Mouse (Mus musculus) urinary bladder, postnatal 14 days (tissue): ENCODE measurements around the gene Selenos.

Source experiments
- DNase-seq: peaks from one replicate; pipeline ENCODE4 v3.0.0; 2021; ENCODE audit warnings: low spot score

The Selenos gene

GRCm38 (mm10) chr7:66118796-66119195, 39.3 kb downstream of the Selenos start:
- DNase-seq: no peak

- DNase-seq: no peak
Observed at GRCm38 (mm10) chr7:66120139-66120538, 40.7 kb downstream of the Selenos start.

DNA sequence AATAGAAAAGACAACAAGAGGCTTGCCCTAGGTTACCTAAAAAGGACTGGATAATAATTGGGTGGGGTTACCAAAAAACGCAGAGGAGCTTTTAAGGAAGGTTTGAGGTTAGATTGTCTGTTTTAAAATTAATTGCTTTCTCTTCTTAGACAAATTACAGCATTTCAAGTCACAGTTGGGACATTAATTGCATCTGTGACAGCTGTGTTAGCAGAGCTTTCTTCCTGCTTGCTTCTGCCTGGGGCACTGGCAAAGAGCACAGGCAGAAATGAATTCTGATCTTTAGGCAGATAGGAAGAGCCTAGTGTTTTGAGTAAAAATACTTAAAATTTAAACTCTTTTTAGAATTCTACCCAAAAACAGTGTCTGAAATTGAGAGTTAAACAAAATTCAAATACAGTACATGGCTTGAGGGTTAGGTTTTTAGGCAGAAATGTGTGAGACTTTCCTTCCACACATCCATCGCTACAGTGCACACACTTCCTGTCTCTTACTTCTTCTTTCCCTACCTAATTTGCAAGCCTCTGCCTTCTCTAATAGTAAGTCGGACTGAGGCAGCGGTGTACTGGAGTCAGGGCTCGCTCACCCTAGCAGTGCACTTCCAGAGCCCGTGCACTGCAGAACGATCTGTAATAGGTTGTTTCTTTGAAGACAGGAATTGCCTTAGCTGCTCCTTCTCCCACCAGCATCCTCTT, 41.4 kb downstream of the Selenos start:
- no peak for DNase-seq

- DNase-seq: no peak
Observed at GRCm38 (mm10) chr7:66124551-66124968, 45.1 kb downstream of the Selenos start.

DNA sequence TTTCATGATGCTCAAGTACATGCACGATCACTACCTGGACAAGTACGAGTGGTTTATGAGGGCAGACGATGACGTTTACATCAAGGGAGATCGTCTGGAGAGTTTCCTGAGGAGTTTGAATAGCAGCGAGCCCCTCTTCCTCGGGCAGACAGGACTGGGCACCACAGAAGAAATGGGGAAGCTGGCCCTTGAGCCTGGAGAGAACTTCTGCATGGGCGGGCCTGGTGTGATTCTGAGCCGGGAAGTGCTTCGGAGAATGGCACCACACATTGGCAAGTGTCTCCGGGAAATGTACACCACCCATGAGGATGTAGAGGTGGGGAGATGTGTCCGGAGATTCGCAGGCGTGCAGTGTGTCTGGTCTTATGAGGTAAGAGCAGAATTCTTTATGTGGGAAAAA, 45.9 kb downstream of the Selenos start:
- no peak for DNase-seq

DNA sequence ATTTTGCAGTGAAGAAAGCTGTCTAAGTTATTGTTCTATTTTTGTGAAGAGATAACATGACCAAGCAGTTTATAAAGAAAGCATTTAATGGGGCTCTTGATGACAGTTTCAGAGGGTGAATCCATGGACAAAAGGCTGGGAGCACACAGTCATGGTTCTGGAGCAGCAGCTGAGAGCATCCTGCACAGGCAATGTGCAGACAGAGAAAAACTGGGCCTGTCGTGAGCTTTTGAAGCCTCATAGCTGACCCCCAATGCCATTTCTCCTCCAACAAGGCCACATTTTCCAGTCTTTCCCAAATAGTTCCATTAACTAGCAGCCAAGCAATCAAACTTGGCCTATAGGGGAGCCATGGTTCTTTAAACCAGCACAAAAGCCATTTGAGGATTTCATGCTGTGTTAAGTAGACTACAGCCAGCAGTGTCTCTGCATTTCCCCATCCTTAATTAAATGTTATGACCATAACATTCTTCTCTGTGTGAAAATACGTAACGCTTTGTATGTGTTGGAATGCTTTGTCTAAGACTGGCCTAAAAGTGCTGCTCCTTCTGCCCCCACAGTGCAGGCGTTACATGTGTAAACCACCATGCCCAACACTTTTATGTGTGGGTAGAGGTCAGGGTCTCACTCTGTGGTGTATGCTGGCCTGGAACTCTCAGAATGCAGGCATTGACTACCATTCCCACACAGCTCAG, 48.6 kb downstream of the Selenos start:
- DNase-seq: no peak

GRCm38 (mm10) chr7:66128857-66129256, 49.4 kb downstream of the Selenos start:
- DNase-seq: peak; percentile 15

GRCm38 (mm10) chr7:66130296-66130695, 50.8 kb downstream of the Selenos start:
- no peak for DNase-seq

DNA sequence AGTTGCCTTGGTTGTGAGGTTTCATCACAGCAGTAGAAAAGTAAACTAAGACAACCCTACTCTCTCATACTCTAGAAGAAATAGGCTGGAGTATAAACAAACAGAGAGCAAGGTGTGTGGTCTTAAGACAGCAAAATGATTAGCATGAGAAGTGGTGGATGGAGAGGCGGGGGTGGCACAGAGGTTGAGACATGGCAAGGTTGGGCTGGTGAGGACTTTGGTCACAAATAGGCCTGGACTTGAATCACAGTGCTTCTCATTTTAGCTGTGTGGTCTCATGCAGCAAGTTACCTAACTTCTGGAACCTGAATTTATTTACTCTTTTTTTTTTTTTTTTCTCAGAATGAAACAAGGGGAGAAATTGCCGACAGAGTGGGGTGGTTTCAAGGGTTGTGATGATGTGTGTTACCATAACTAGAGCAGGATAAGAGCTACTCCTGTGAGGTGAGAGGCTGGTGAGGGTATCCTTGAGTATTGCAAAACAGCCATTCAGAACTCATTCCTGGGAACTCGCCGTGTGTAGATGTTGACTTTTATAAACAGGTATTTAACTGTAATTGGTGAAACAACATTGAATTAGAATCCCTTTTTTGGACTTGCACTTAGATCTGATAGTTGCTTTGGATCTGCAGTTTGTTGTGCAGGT, 52.5 kb downstream of the Selenos start:
- no peak for DNase-seq

GRCm38 (mm10) chr7:66134154-66134553, 54.7 kb downstream of the Selenos start:
- no peak for DNase-seq

GRCm38 (mm10) chr7:66135644-66136043, 56.2 kb downstream of the Selenos start:
- DNase-seq: no peak

DNA sequence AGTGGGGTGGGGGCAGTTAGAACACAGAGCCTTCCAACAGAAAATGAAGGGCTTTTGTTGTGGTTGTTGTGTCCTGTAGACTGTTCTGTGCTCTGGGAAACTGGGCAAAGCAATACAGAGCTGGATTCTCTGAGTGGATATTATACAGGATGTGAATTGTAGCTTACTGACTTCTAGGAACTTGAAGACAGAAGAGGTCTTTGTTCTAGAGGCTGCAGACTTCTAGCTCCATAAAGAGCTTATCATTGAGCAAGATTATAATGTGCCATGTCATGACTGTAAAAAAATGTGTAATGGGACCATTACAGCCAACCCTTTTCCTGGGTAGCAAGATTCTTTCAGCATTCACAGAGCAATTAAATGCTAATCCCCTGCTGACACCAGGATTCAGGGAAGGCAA, 56.7 kb downstream of the Selenos start:
- DNase-seq: no peak

DNA sequence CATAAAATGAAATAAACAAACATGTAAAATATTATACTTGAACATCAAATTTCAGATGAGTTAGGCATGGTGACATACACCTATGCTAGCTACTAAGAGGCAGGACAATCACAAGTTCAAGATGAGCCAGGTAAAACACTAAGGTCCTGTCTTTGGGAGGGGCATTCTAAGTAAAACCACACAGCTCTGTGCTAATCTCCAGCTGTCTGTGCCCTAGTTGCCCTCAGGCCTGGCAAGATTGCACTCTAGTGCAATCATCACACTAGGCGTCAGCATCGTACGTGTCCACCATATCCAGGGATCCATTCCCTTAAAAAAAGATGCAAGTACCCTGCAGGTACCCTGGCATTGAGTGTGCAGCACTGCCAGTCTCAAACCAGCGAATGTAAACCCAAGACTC, 57.9 kb downstream of the Selenos start:
- no peak for DNase-seq

GRCm38 (mm10) chr7:66138301-66138700, 58.9 kb downstream of the Selenos start:
- DNase-seq: no peak

GRCm38 (mm10) chr7:66138878-66139277, 59.4 kb downstream of the Selenos start:
- no peak for DNase-seq
